ENCODE assay signal across 9 mouse cellular contexts in the genomic region with DNA sequence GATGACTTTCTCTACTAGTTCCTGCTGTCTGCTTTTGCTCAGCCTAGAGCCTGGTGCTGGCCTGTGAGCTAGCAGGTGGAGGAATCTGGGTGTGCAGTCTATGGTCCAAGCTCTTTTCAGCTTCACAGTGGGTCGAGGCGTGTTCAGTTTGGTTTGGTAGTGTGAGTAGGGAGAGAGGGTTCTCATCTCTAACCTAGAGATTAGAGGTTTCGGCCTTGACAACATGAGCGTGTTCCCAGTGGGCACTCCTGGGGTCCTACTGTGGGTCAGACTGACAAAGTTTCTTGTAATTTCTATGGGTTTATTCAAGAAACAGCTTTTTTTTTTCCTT. TPM values are rescaled to one million over a fixed set of nuclear protein-coding genes. Genes with fewer than 3 reads are reported as not detected.
DNase-seq lines count a peak whose midpoint lies in the region; ATAC-seq lines count a peak whose summit lies in the region.
"Had no signal": no experiment of that assay in that cellular context is flagged by ENCODE, and none has a peak within 500 bp of the region (broad histone marks: within the 10 kb centered on the region; RNA-seq: fewer than 3 reads in every experiment).

No protein-coding gene starts in this region.

- peak overlapping the region; percentile 81 for H3K9ac ChIP-seq in heart, embryonic 15.5 days
- peak overlapping the region; percentile 25 for H3K9ac ChIP-seq in embryonic facial prominence, embryonic 11.5 days (replicated peaks; ENCODE audit: low read length)
- H3K9ac ChIP-seq in hindbrain, embryonic 14.5 days: 0 out of 2 replicates have a peak overlapping the region, but pooled peaks have one; percentile 75
- no peak overlapping the region for H3K9ac ChIP-seq in midbrain, embryonic 13.5 days (replicated peaks)

- peak overlapping the region; percentile 89 for H3K27ac ChIP-seq in heart, embryonic 15.5 days
- H3K27ac ChIP-seq in embryonic facial prominence, embryonic 11.5 days (replicated peaks; ENCODE audit: low read depth, low read length): no peak overlapping the region
- peak overlapping the region; percentile 34; the same call in 1 of the 2 replicates for H3K27ac ChIP-seq in hindbrain, embryonic 14.5 days
- H3K27ac ChIP-seq in midbrain, embryonic 13.5 days: no peak overlapping the region

- no peaks in the 10 kb centered on the region for H3K9me3 ChIP-seq in heart, embryonic 15.5 days (replicated peaks)
- H3K9me3 ChIP-seq in embryonic facial prominence, embryonic 11.5 days (replicated peaks; ENCODE audit: control insufficient read depth, low read length): no peaks in the 10 kb centered on the region
- no peaks in the 10 kb centered on the region for H3K9me3 ChIP-seq in hindbrain, embryonic 14.5 days (ENCODE audit: control insufficient read depth, low read length)
- no peaks in the 10 kb centered on the region for H3K9me3 ChIP-seq in midbrain, embryonic 13.5 days

- 35% methylated on average over 4 of the region's 4 CpGs for WGBS in heart, embryonic 15.5 days
- WGBS in embryonic facial prominence, embryonic 11.5 days: 72% methylated on average over 4 of the region's 4 CpGs
- 61% methylated on average over 4 of the region's 4 CpGs for WGBS in hindbrain, embryonic 14.5 days
- 69% methylated on average over 4 of the region's 4 CpGs for WGBS in midbrain, embryonic 13.5 days

- peaks cover 14% of the 10 kb centered on the region; the same call in 1 of the 2 replicates for H3K36me3 ChIP-seq in heart, embryonic 15.5 days
- H3K36me3 ChIP-seq in embryonic facial prominence, embryonic 11.5 days (replicated peaks; ENCODE audit: control insufficient read depth, insufficient read depth, low read depth, low read length): no peaks in the 10 kb centered on the region
- no peaks in the 10 kb centered on the region for H3K36me3 ChIP-seq in hindbrain, embryonic 14.5 days (replicated peaks; ENCODE audit: control insufficient read depth, insufficient read depth)
- H3K36me3 ChIP-seq in midbrain, embryonic 13.5 days: no peaks in the 10 kb centered on the region; the same call in 1 of the 2 replicates

- no peak for DNase-seq in heart, postnatal 25 days (ENCODE audit: low spot score)
- no peak for DNase-seq in embryonic facial prominence, embryonic 11.5 days (ENCODE audit: low spot score)
- no peak for DNase-seq in hindbrain, embryonic 14.5 days (ENCODE audit: low spot score)
- DNase-seq in urinary bladder, postnatal 14 days (ENCODE audit: low spot score): no peak
- no peak for DNase-seq in cerebellum, postnatal 14 days
- DNase-seq in cerebellum, adult 8-10 months: no peak

- H3K4me3 ChIP-seq in heart, embryonic 15.5 days: peak overlapping the region; percentile 69
- H3K4me3 ChIP-seq in embryonic facial prominence, embryonic 11.5 days (ENCODE audit: low read depth, low read length): peak overlapping the region; percentile 65
- peak overlapping the region; percentile 40 for H3K4me3 ChIP-seq in hindbrain, embryonic 14.5 days (replicated peaks; ENCODE audit: low read length)
- no peak overlapping the region for H3K4me3 ChIP-seq in midbrain, embryonic 13.5 days (replicated peaks)

- intact Hi-C loops in heart, postnatal 25 days (cut with DNase I): loop anchor here (2.0 kb wide), 1 partner anchor 39 kb away; no protein-coding TSS in a partner anchor

- peak overlapping the region; percentile 86 for H3K4me2 ChIP-seq in heart, embryonic 15.5 days
- H3K4me2 ChIP-seq in embryonic facial prominence, embryonic 11.5 days (ENCODE audit: low read depth, low read length): peak overlapping the region; percentile 97
- H3K4me2 ChIP-seq in hindbrain, embryonic 14.5 days (replicated peaks): peak overlapping the region; percentile 98
- peak overlapping the region; percentile 98 for H3K4me2 ChIP-seq in midbrain, embryonic 13.5 days (replicated peaks)

- peaks cover 38% of the 10 kb centered on the region for H3K4me1 ChIP-seq in heart, embryonic 15.5 days (replicated peaks)
- peaks cover 4% of the 10 kb centered on the region for H3K4me1 ChIP-seq in embryonic facial prominence, embryonic 11.5 days (ENCODE audit: control insufficient read depth, insufficient read depth, low read length)
- peaks cover 31% of the 10 kb centered on the region for H3K4me1 ChIP-seq in hindbrain, embryonic 14.5 days (replicated peaks; ENCODE audit: control insufficient read depth, insufficient read depth, low read length)
- peaks cover 38% of the 10 kb centered on the region for H3K4me1 ChIP-seq in midbrain, embryonic 13.5 days (replicated peaks)

- no peaks in the 10 kb centered on the region for H3K27me3 ChIP-seq in heart, embryonic 15.5 days
- no peaks in the 10 kb centered on the region for H3K27me3 ChIP-seq in embryonic facial prominence, embryonic 11.5 days (ENCODE audit: control insufficient read depth, insufficient read depth, low read length)
- H3K27me3 ChIP-seq in hindbrain, embryonic 14.5 days (ENCODE audit: control insufficient read depth, insufficient read depth, low read length): peaks cover 13% of the 10 kb centered on the region
- H3K27me3 ChIP-seq in midbrain, embryonic 13.5 days: peaks cover 33% of the 10 kb centered on the region

- no peak for ATAC-seq in heart, embryonic 15.5 days (replicated peaks; ENCODE audit: insufficient number of reproducible peaks, insufficient read depth, low FRiP score, low read depth)
- no peak for ATAC-seq in embryonic facial prominence, embryonic 11.5 days (replicated peaks; ENCODE audit: insufficient number of reproducible peaks, low FRiP score, low TSS enrichment, low read depth)
- no peak for ATAC-seq in hindbrain, embryonic 14.5 days (ENCODE audit: low FRiP score)
- no peak for ATAC-seq in midbrain, embryonic 13.5 days

RNA-seq across cellular contexts. Expression of gene Timp3, which starts 2.1 kb away (rescaled TPM):
- polyA plus RNA-seq in heart, embryonic 15.5 days (2015; fragmentation: Nextera tagmentation; extraction: Ambion mirVana): 78.8 and 81.2 TPM in 2 replicates
- 100 to 1,000 TPM; 135 to 205 TPM for total RNA-seq in heart, postnatal 25 days (2021)
- polyA plus RNA-seq in embryonic facial prominence, embryonic 11.5 days (2014; fragmentation: Nextera tagmentation; extraction: Ambion mirVana): 39.7 and 40.0 TPM in 2 replicates
- polyA plus RNA-seq in hindbrain, embryonic 14.5 days (2014; fragmentation: Nextera tagmentation; extraction: Ambion mirVana): 42.5 and 45.1 TPM in 2 replicates
- polyA plus RNA-seq in midbrain, embryonic 13.5 days (2015; fragmentation: Nextera tagmentation; extraction: Ambion mirVana): 16.3 and 19.9 TPM in 2 replicates
- total RNA-seq: MEL had no signal

Comparison
In these comparisons a context has a peak if more than half of its experiments do, and no peak if none do; other contexts are left out.
1. H3K27ac ChIP-seq: peak in heart, embryonic 15.5 days (single experiment) and hindbrain, embryonic 14.5 days (single experiment); none in embryonic facial prominence, embryonic 11.5 days (single experiment) and midbrain, embryonic 13.5 days (single experiment).
2. Peak in every context shown above with its lines, with median percentiles within 50 percentile points of each other: H3K4me2 ChIP-seq.